ENCODE assay signal across 10 mouse cellular contexts in genomic region chr15:83634076-83634475, GRCm38 (mm10). TPM values are rescaled to one million over a fixed set of nuclear protein-coding genes. Genes with fewer than 3 reads are reported as not detected.
DNase-seq lines count a peak whose midpoint lies in the region; ATAC-seq and TF ChIP-seq lines count a peak whose summit lies in the region.
"Had no signal": no experiment of that assay in that cellular context is flagged by ENCODE, and none has a peak within 500 bp of the region (broad histone marks: within the 10 kb centered on the region; RNA-seq: fewer than 3 reads in every experiment).

No protein-coding gene starts in this region.

- H3K4me2 ChIP-seq in kidney, postnatal 0 days (ENCODE audit: low read length) = no peak overlapping the region
- H3K4me2 ChIP-seq: midbrain, embryonic 15.5 days; stomach, embryonic 15.5 days had no signal

- H3K9ac ChIP-seq in kidney, postnatal 0 days (ENCODE audit: low read depth, low read length) = no peak overlapping the region
- H3K9ac ChIP-seq: midbrain, embryonic 15.5 days; stomach, embryonic 15.5 days had no signal

- TF ChIP-seq POLR2A in brain, embryonic 14.5 days (IDR thresholded peaks at IDR 0.05; ENCODE audit: borderline replicate concordance, extremely low read depth, insufficient read depth, insufficient read length, poor library complexity, severe bottlenecking) = no peak

- peak; percentile 81 for TF ChIP-seq CTCF in kidney, postnatal 0 days (IDR thresholded peaks at IDR 0.05; ENCODE audit: low read depth)
- peak; percentile 73; the same call in 1 of the 2 replicates for TF ChIP-seq CTCF in brain, embryonic 14.5 days (IDR thresholded peaks at IDR 0.05; ENCODE audit: borderline replicate concordance, extremely low read depth, insufficient read depth, insufficient read length)

- 4% methylated on average over 1 of the region's 1 CpGs for WGBS in kidney, postnatal 0 days

- no peak overlapping the region for H3K4me3 ChIP-seq in kidney, postnatal 0 days (replicated peaks; ENCODE audit: low read depth, low read length)
- H3K4me3 ChIP-seq: midbrain, embryonic 15.5 days; stomach, embryonic 15.5 days had no signal

- no peaks in the 10 kb centered on the region for H3K36me3 ChIP-seq in kidney, postnatal 0 days (ENCODE audit: insufficient read depth, low read length)

- no peak for ATAC-seq in kidney, postnatal 0 days (replicated peaks; ENCODE audit: low FRiP score, low read depth)
- ATAC-seq: midbrain, embryonic 15.5 days had no signal

- H3K27ac ChIP-seq in kidney, postnatal 0 days = no peak overlapping the region
- H3K27ac ChIP-seq: midbrain, embryonic 15.5 days; stomach, embryonic 15.5 days had no signal

- H3K4me1 ChIP-seq in kidney, postnatal 0 days (replicated peaks; ENCODE audit: insufficient read depth, low read length) = no peaks in the 10 kb centered on the region
- H3K4me1 ChIP-seq: midbrain, embryonic 15.5 days had no signal

- H3K27me3 ChIP-seq in kidney, postnatal 0 days (ENCODE audit: insufficient read depth, low read length) = no peaks in the 10 kb centered on the region
- H3K27me3 ChIP-seq: midbrain, embryonic 15.5 days; stomach, embryonic 15.5 days had no signal

- no peaks in the 10 kb centered on the region for H3K9me3 ChIP-seq in kidney, postnatal 0 days (replicated peaks; ENCODE audit: low read length)
- H3K9me3 ChIP-seq: midbrain, embryonic 15.5 days; stomach, embryonic 15.5 days had no signal

- DNase-seq in embryo, embryonic 10 days (ENCODE audit: low spot score) = peak; percentile 62
- no peak for DNase-seq in embryo, embryonic 9.5 days (ENCODE audit: extremely low spot score)
- DNase-seq in kidney, postnatal 0 days (ENCODE audit: low spot score) = peak; percentile 43
- DNase-seq in kidney, adult 18-20 months = no peak
- peak; percentile 9 for DNase-seq in 416B (ENCODE audit: low read depth)
- DNase-seq in brain, embryonic 14.5 days (ENCODE audit: low read depth) = peak; percentile 54
- DNase-seq in natural killer cell, adult 2 months (ENCODE audit: low spot score in 2 of 2) = no peak
- no peak for DNase-seq in thymus, postnatal 14 days

RNA-seq across cellular contexts. Expression of gene Ttll12, which starts 39.1 kb away (rescaled TPM):
- 22.4 and 25.1 TPM in 2 replicates for polyA plus RNA-seq in kidney, postnatal 0 days (2015; fragmentation: Nextera tagmentation; extraction: Ambion mirVana)
- 49.8 and 56.6 TPM in 2 replicates for polyA plus RNA-seq in brain, embryonic 14.5 days (2012; rRNA removed)

Comparison
In these comparisons a context has a peak if more than half of its experiments do, and no peak if none do; other contexts are left out.
1. DNase-seq: peak in embryo, embryonic 10 days (single experiment), kidney, postnatal 0 days (single experiment), 416B (single experiment) and brain, embryonic 14.5 days (single experiment); none in embryo, embryonic 9.5 days (single experiment), kidney, adult 18-20 months (single experiment), natural killer cell, adult 2 months (0 of 2) and thymus, postnatal 14 days (single experiment).